Mouse (Mus musculus) megakaryocyte, embryonic 14.5 days (primary cell): ENCODE data around the gene Acadvl.

Experiments
- FLI1 ChIP-seq: IDR thresholded peaks from 2 replicates; pipeline ENCODE4 v1.6.1; 2012; ENCODE audit warnings: low read length, inconsistent platforms, mixed read lengths
- GATA1 ChIP-seq: IDR thresholded peaks from 3 replicates; pipeline ENCODE4 v1.6.1; 2012; ENCODE audit warnings: mixed read lengths, low read length, inconsistent platforms, borderline replicate concordance

- TF ChIP-seq GATA1, result no peak
- no peak for TF ChIP-seq FLI1
These were observed 13.4 kb upstream of the Acadvl start for GRCm38 (mm10) chr11:70028401-70029129.
